Mouse (Mus musculus) liver, embryonic 13.5 days (tissue): ENCODE data around the gene Ncl. TPM values are rescaled to one million over a fixed set of nuclear protein-coding genes. Genes with fewer than 3 reads are reported as not detected.
"Not testable (repeated sequence)": the region's sequence is repeated elsewhere in the genome, so short reads cannot be mapped to it uniquely, and the experiment has no call there.

ENCODE experiments used
- ATAC-seq: fragments of 200-750 bp; cut with Nextera tagmentation; 2 replicates; pipeline ENCODE4 v1.8.0; 2017; ENCODE audit warnings: low read depth, mild to moderate bottlenecking, moderate number of reproducible peaks, moderate library complexity
- DNase-seq: peaks from one replicate; pipeline ENCODE4 v3.0.0; 2022
- H3K27ac ChIP-seq: fragments of 300-500 bp; sonication (generic); 2 replicates; pipeline ENCODE4 v1.5.1; 2015; ENCODE audit warnings: moderate library complexity, mild to moderate bottlenecking, inconsistent platforms
- H3K27me3 ChIP-seq: fragments of 300-500 bp; sonication (generic); 2 replicates; pipeline ENCODE4 v1.6.1; 2015; ENCODE audit warnings: mild to moderate bottlenecking, inconsistent platforms
- H3K36me3 ChIP-seq: fragments of 300-500 bp; sonication (generic); 2 replicates; pipeline ENCODE4 v1.6.1; 2015; ENCODE audit warnings: mild to moderate bottlenecking, inconsistent platforms
- H3K4me1 ChIP-seq: fragments of 300-500 bp; sonication (generic); replicated peaks from 2 replicates; pipeline ENCODE4 v1.6.1; 2015; ENCODE audit warnings: inconsistent platforms
- H3K4me2 ChIP-seq: fragments of 300-500 bp; sonication (generic); 2 replicates; pipeline ENCODE4 v1.6.1; 2015; ENCODE audit warnings: inconsistent platforms, mild to moderate bottlenecking, moderate library complexity
- H3K4me3 ChIP-seq: fragments of 300-500 bp; sonication (generic); replicated peaks from 2 replicates; pipeline ENCODE4 v1.5.1; 2015; ENCODE audit warnings: mild to moderate bottlenecking, inconsistent platforms
- H3K9ac ChIP-seq: fragments of 300-500 bp; sonication (generic); 2 replicates; pipeline ENCODE4 v1.6.1; 2015; ENCODE audit warnings: mild to moderate bottlenecking, inconsistent platforms
- H3K9me3 ChIP-seq: fragments of 300-500 bp; sonication (generic); replicated peaks from 2 replicates; pipeline ENCODE4 v1.6.1; 2016; ENCODE audit warnings: inconsistent platforms
- WGBS: fragments of 180-500 bp; shearing (Covaris S2); methylation state at CpG from one replicate; pipeline ENCODE4 v1.1.7; 2015; ENCODE audit not compliant: insufficient replicate concordance; 5-methylcytosine and 5-hydroxymethylcytosine counted together
- polyA plus RNA-seq: library from polyadenylated mRNA; unstranded; fragments of >200 nt; fragmentation: Nextera tagmentation; extraction: Ambion mirVana; gene quantifications from 2 replicates; pipeline ENCODE4 v1.2.1, GENCODE M21; 2015

Gene Ncl
- polyA plus RNA-seq, 1 experiment from 2014 or later: 423 TPM

GRCm38 (mm10) chr1:86345069-86345468 lies 14.1 kb downstream of the Ncl start:
- Histone ChIP-seq H3K36me3 (peaks cover 34% of the 10 kb centered on the region), H3K4me3 (no peak overlapping the region), H3K27me3 (no peaks in the 10 kb centered on the region), H3K9me3 (no peaks in the 10 kb centered on the region), H3K4me2 (no peak overlapping the region), H3K4me1 (peaks cover 5% of the 10 kb centered on the region; the same call in 1 of the 2 replicates), H3K9ac (no peak overlapping the region), H3K27ac (no peak overlapping the region)
- no peak for DNase-seq
- no peak for ATAC-seq
- 61% methylated on average over 4 of the region's 4 CpGs for WGBS

- Histone ChIP-seq H3K27me3 (no peaks in the 10 kb centered on the region), H3K4me1 (peaks cover 5% of the 10 kb centered on the region; the same call in 1 of the 2 replicates), H3K27ac (peak overlapping the region; percentile 35; the same call in 1 of the 2 replicates), H3K4me3 (no peak overlapping the region), H3K4me2 (no peak overlapping the region), H3K36me3 (peaks cover 26% of the 10 kb centered on the region), H3K9ac (no peak overlapping the region), H3K9me3 (no peaks in the 10 kb centered on the region)
- no peak for ATAC-seq
- WGBS: 26% methylated on average over 4 of the region's 4 CpGs
- no peak for DNase-seq
Observed at GRCm38 (mm10) chr1:86343969-86344861, 15.0 kb downstream of the Ncl start.

GRCm38 (mm10) chr1:86343087-86343645 lies 16.0 kb downstream of the Ncl start:
- Histone ChIP-seq H3K4me1 (peaks cover 5% of the 10 kb centered on the region; the same call in 1 of the 2 replicates), H3K27ac (no peak overlapping the region; the same call in 1 of the 2 replicates), H3K36me3 (peaks cover 15% of the 10 kb centered on the region), H3K4me3 (no peak overlapping the region), H3K9me3 (no peaks in the 10 kb centered on the region), H3K27me3 (no peaks in the 10 kb centered on the region), H3K9ac (no peak overlapping the region), H3K4me2 (no peak overlapping the region)
- DNase-seq (no peak), ATAC-seq (no peak)
- WGBS: 82% methylated on average over 1 of the region's 1 CpGs

- Histone ChIP-seq H3K9ac (no peak overlapping the region), H3K4me1 (peaks cover 5% of the 10 kb centered on the region; the same call in 1 of the 2 replicates), H3K4me3 (no peak overlapping the region), H3K9me3 (no peaks in the 10 kb centered on the region), H3K4me2 (no peak overlapping the region), H3K27me3 (no peaks in the 10 kb centered on the region), H3K27ac (no peak overlapping the region), H3K36me3 (peaks cover 7% of the 10 kb centered on the region; the same call in 1 of the 2 replicates)
- 74% methylated on average over 2 of the region's 2 CpGs for WGBS
- DNase-seq: no peak
- no peak for ATAC-seq
Observed at GRCm38 (mm10) chr1:86342371-86342770, 16.8 kb downstream of the Ncl start.

GRCm38 (mm10) chr1:86341096-86341495 lies 18.1 kb downstream of the Ncl start:
- 82% methylated on average over 2 of the region's 2 CpGs for WGBS
- H3K4me3 ChIP-seq, H3K4me1 ChIP-seq, ATAC-seq, H3K9me3 ChIP-seq, H3K9ac ChIP-seq, H3K27ac ChIP-seq, H3K27me3 ChIP-seq, H3K4me2 ChIP-seq, H3K36me3 ChIP-seq, DNase-seq: not testable (repeated sequence)

GRCm38 (mm10) chr1:86339156-86339812 lies 19.9 kb downstream of the Ncl start:
- DNase-seq (peak; percentile 71), ATAC-seq (peak; percentile 55)
- no peak overlapping the region for H3K27ac ChIP-seq
- H3K27me3 ChIP-seq: no peaks in the 10 kb centered on the region
- H3K9ac ChIP-seq: no peak overlapping the region
- WGBS: 27% methylated on average over 4 of the region's 4 CpGs
- H3K9me3 ChIP-seq: no peaks in the 10 kb centered on the region
- H3K4me3 ChIP-seq: no peak overlapping the region
- peaks cover under 1% of the 10 kb centered on the region; the same call in 1 of the 2 replicates for H3K4me1 ChIP-seq
- no peak overlapping the region for H3K4me2 ChIP-seq
- H3K36me3 ChIP-seq: no peaks in the 10 kb centered on the region

- WGBS: 43% methylated on average over 2 of the region's 2 CpGs
- no peak overlapping the region for H3K4me3 ChIP-seq
- no peaks in the 10 kb centered on the region for H3K27me3 ChIP-seq
- no peaks in the 10 kb centered on the region for H3K4me1 ChIP-seq
- H3K36me3 ChIP-seq: no peaks in the 10 kb centered on the region
- ATAC-seq (no peak), DNase-seq (no peak)
- no peak overlapping the region for H3K4me2 ChIP-seq
- no peak overlapping the region for H3K9ac ChIP-seq
- no peak overlapping the region for H3K27ac ChIP-seq
- no peaks in the 10 kb centered on the region for H3K9me3 ChIP-seq
Observed at GRCm38 (mm10) chr1:86336330-86336729, 22.9 kb downstream of the Ncl start.

- no peaks in the 10 kb centered on the region for H3K27me3 ChIP-seq
- no peaks in the 10 kb centered on the region for H3K36me3 ChIP-seq
- no peak overlapping the region for H3K4me2 ChIP-seq
- peaks cover 5% of the 10 kb centered on the region; the same call in 1 of the 2 replicates for H3K4me1 ChIP-seq
- no peak overlapping the region for H3K4me3 ChIP-seq
- no peaks in the 10 kb centered on the region for H3K9me3 ChIP-seq
- no peak overlapping the region; the same call in 1 of the 2 replicates for H3K27ac ChIP-seq
- peak; percentile 55 for DNase-seq
- no peak overlapping the region for H3K9ac ChIP-seq
- peak; percentile 48; the same call in 1 of the 2 replicates for ATAC-seq
- 56% methylated on average over 7 of the region's 8 CpGs for WGBS
Observed at GRCm38 (mm10) chr1:86320822-86321413, 38.3 kb downstream of the Ncl start.

- no peak overlapping the region; the same call in 1 of the 2 replicates for H3K4me3 ChIP-seq
- H3K27me3 ChIP-seq: no peaks in the 10 kb centered on the region
- peak overlapping the region; percentile 39 for H3K4me2 ChIP-seq
- H3K4me1 ChIP-seq: peaks cover 42% of the 10 kb centered on the region
- H3K36me3 ChIP-seq: no peaks in the 10 kb centered on the region
- ATAC-seq (no peak), DNase-seq (no peak)
- H3K27ac ChIP-seq: no peak overlapping the region
- H3K9ac ChIP-seq: no peak overlapping the region
- no peaks in the 10 kb centered on the region for H3K9me3 ChIP-seq
- 27% methylated on average over 15 of the region's 15 CpGs for WGBS
Observed at GRCm38 (mm10) chr1:86313772-86314125, 45.5 kb downstream of the Ncl start.

- peaks cover 46% of the 10 kb centered on the region for H3K4me1 ChIP-seq
- no peaks in the 10 kb centered on the region for H3K27me3 ChIP-seq
- H3K9me3 ChIP-seq: no peaks in the 10 kb centered on the region
- H3K4me3 ChIP-seq: no peak overlapping the region; the same call in 1 of the 2 replicates
- H3K27ac ChIP-seq: peak overlapping the region; percentile 78
- DNase-seq (no peak), ATAC-seq (no peak)
- no peak overlapping the region for H3K9ac ChIP-seq
- WGBS: 54% methylated on average over 16 of the region's 16 CpGs
- H3K4me2 ChIP-seq: peak overlapping the region; percentile 39
- H3K36me3 ChIP-seq: no peaks in the 10 kb centered on the region
Observed at GRCm38 (mm10) chr1:86313096-86313771, 46.0 kb downstream of the Ncl start.
